Mouse (Mus musculus) lung, postnatal 0 days (tissue): ENCODE data around the gene Idh3a.

Experiments
- CTCF ChIP-seq: IDR thresholded peaks from 2 replicates; pipeline ENCODE4 v1.5.1; 2016; ENCODE audit warnings: antibody characterized with exemption, mild to moderate bottlenecking
- EP300 ChIP-seq: IDR thresholded peaks from 2 replicates; pipeline ENCODE4 v1.6.1; 2016; ENCODE audit warnings: antibody characterized with exemption, mild to moderate bottlenecking, control low read depth

- TF ChIP-seq CTCF (no peak), EP300 (no peak)
Measured at GRCm38 (mm10) chr9:54537030-54537429, 49.1 kb upstream of the Idh3a start.
